ENCODE assay signal across 17 mouse cellular contexts in genomic region chr3:25773467-25773866, GRCm38 (mm10).
A peak's percentile ranks its signal among the peaks of the same experiment; 100 is the strongest.
DNase-seq lines count a peak whose midpoint lies in the region; ATAC-seq and TF ChIP-seq lines count a peak whose summit lies in the region.
"Had no signal": no experiment of that assay in that cellular context is flagged by ENCODE, and none has a peak within 500 bp of the region (broad histone marks: within the 10 kb centered on the region; RNA-seq: fewer than 3 reads in every experiment).

No protein-coding gene starts in this region.

- H3K9me3 ChIP-seq in hindbrain, embryonic 12.5 days (replicated peaks) = no peaks in the 10 kb centered on the region
- H3K9me3 ChIP-seq in hindbrain, postnatal 0 days (ENCODE audit: low read length) = no peaks in the 10 kb centered on the region
- no peaks in the 10 kb centered on the region for H3K9me3 ChIP-seq in midbrain, embryonic 12.5 days
- no peaks in the 10 kb centered on the region for H3K9me3 ChIP-seq in midbrain, postnatal 0 days (ENCODE audit: low read length)
- no peaks in the 10 kb centered on the region for H3K9me3 ChIP-seq in forebrain, embryonic 13.5 days (replicated peaks)
- H3K9me3 ChIP-seq in liver, embryonic 11.5 days (ENCODE audit: control insufficient read depth, low read length) = no peaks in the 10 kb centered on the region
- H3K9me3 ChIP-seq: lung, embryonic 15.5 days had no signal

- TF ChIP-seq CTCF in hindbrain, postnatal 0 days (IDR thresholded peaks at IDR 0.05; ENCODE audit: low read depth) = no peak
- no peak for TF ChIP-seq CTCF in midbrain, postnatal 0 days (IDR thresholded peaks at IDR 0.05)

- no peak overlapping the region for H3K9ac ChIP-seq in hindbrain, embryonic 12.5 days
- no peak overlapping the region for H3K9ac ChIP-seq in hindbrain, postnatal 0 days (replicated peaks; ENCODE audit: low read length)
- H3K9ac ChIP-seq in midbrain, embryonic 12.5 days (replicated peaks) = no peak overlapping the region
- no peak overlapping the region for H3K9ac ChIP-seq in midbrain, postnatal 0 days (replicated peaks; ENCODE audit: low read length, poor library complexity, severe bottlenecking)
- no peak overlapping the region for H3K9ac ChIP-seq in forebrain, embryonic 13.5 days
- no peak overlapping the region for H3K9ac ChIP-seq in liver, embryonic 11.5 days (ENCODE audit: low read depth, low read length)
- H3K9ac ChIP-seq: lung, embryonic 15.5 days had no signal

- H3K4me2 ChIP-seq in hindbrain, embryonic 12.5 days (replicated peaks) = no peak overlapping the region
- H3K4me2 ChIP-seq in hindbrain, postnatal 0 days (ENCODE audit: low read depth, low read length) = no peak overlapping the region
- H3K4me2 ChIP-seq in midbrain, embryonic 12.5 days (replicated peaks) = no peak overlapping the region
- no peak overlapping the region for H3K4me2 ChIP-seq in midbrain, postnatal 0 days (ENCODE audit: low read depth, low read length, poor library complexity, severe bottlenecking)
- no peak overlapping the region for H3K4me2 ChIP-seq in forebrain, embryonic 13.5 days
- no peak overlapping the region for H3K4me2 ChIP-seq in liver, embryonic 11.5 days
- H3K4me2 ChIP-seq: heart, embryonic 11.5 days; lung, embryonic 15.5 days had no signal

- DNase-seq in hindbrain, postnatal 0 days (ENCODE audit: low spot score) = no peak
- no peak for DNase-seq in midbrain, postnatal 0 days (ENCODE audit: low spot score)
- DNase-seq in retina, embryonic 14.5 days (ENCODE audit: low spot score) = peak; percentile 70
- DNase-seq in heart, postnatal 14 days = no peak
- DNase-seq in liver, embryonic 11.5 days (ENCODE audit: low spot score) = no peak
- DNase-seq: B cell, adult 2 months; cerebellum, adult 11 months; cerebellum, postnatal 36 days; gastrocnemius, postnatal 36 days; heart, postnatal 4 days; kidney, adult 18-20 months had no signal

- no peak overlapping the region for H3K27ac ChIP-seq in hindbrain, embryonic 12.5 days
- no peak overlapping the region for H3K27ac ChIP-seq in hindbrain, postnatal 0 days
- no peak overlapping the region for H3K27ac ChIP-seq in midbrain, embryonic 12.5 days (replicated peaks)
- H3K27ac ChIP-seq in midbrain, postnatal 0 days (ENCODE audit: low read depth, low read length) = no peak overlapping the region
- peak overlapping the region; percentile 45; the same call in 1 of the 2 replicates for H3K27ac ChIP-seq in forebrain, embryonic 13.5 days
- no peak overlapping the region for H3K27ac ChIP-seq in liver, embryonic 11.5 days (ENCODE audit: low read depth, low read length)
- H3K27ac ChIP-seq: lung, embryonic 15.5 days had no signal

- H3K27me3 ChIP-seq in hindbrain, embryonic 12.5 days = no peaks in the 10 kb centered on the region
- no peaks in the 10 kb centered on the region for H3K27me3 ChIP-seq in hindbrain, postnatal 0 days (ENCODE audit: insufficient read depth, low read length)
- H3K27me3 ChIP-seq in midbrain, embryonic 12.5 days = no peaks in the 10 kb centered on the region
- no peaks in the 10 kb centered on the region for H3K27me3 ChIP-seq in midbrain, postnatal 0 days (ENCODE audit: insufficient read depth, low read length)
- no peaks in the 10 kb centered on the region for H3K27me3 ChIP-seq in forebrain, embryonic 13.5 days
- H3K27me3 ChIP-seq in liver, embryonic 11.5 days (replicated peaks; ENCODE audit: control insufficient read depth, insufficient read depth, low read length) = no peaks in the 10 kb centered on the region
- H3K27me3 ChIP-seq: lung, embryonic 15.5 days had no signal

- H3K4me3 ChIP-seq in hindbrain, embryonic 12.5 days = no peak overlapping the region
- no peak overlapping the region for H3K4me3 ChIP-seq in hindbrain, postnatal 0 days (ENCODE audit: low read length)
- H3K4me3 ChIP-seq in midbrain, embryonic 12.5 days = no peak overlapping the region
- no peak overlapping the region for H3K4me3 ChIP-seq in midbrain, postnatal 0 days (ENCODE audit: low read depth, low read length)
- no peak overlapping the region for H3K4me3 ChIP-seq in forebrain, embryonic 13.5 days
- no peak overlapping the region for H3K4me3 ChIP-seq in liver, embryonic 11.5 days (ENCODE audit: low read depth, low read length)
- H3K4me3 ChIP-seq: lung, embryonic 15.5 days had no signal

- ATAC-seq in hindbrain, embryonic 12.5 days (ENCODE audit: low FRiP score) = peak; percentile 73; the same call in 1 of the 2 replicates
- ATAC-seq in hindbrain, postnatal 0 days = no peak
- peak; percentile 58; the same call in 1 of the 2 replicates for ATAC-seq in midbrain, embryonic 12.5 days (ENCODE audit: low FRiP score, low read depth)
- ATAC-seq in midbrain, postnatal 0 days (ENCODE audit: low FRiP score) = no peak
- ATAC-seq in forebrain, embryonic 13.5 days = peak; percentile 93
- ATAC-seq in liver, embryonic 11.5 days (replicated peaks; ENCODE audit: low FRiP score) = no peak
- ATAC-seq: Patski had no signal

- H3K4me1 ChIP-seq in hindbrain, embryonic 12.5 days = peaks cover 4% of the 10 kb centered on the region
- H3K4me1 ChIP-seq in hindbrain, postnatal 0 days (ENCODE audit: insufficient read depth, low read length) = 0 out of 2 replicates have a peak, but pooled peaks cover 3% of the 10 kb centered on the region
- peaks cover 13% of the 10 kb centered on the region; the same call in 1 of the 2 replicates for H3K4me1 ChIP-seq in midbrain, embryonic 12.5 days
- H3K4me1 ChIP-seq in midbrain, postnatal 0 days (ENCODE audit: insufficient read depth, low read length) = no peaks in the 10 kb centered on the region
- H3K4me1 ChIP-seq in forebrain, embryonic 13.5 days = peaks cover 24% of the 10 kb centered on the region
- no peaks in the 10 kb centered on the region for H3K4me1 ChIP-seq in liver, embryonic 11.5 days (replicated peaks; ENCODE audit: control insufficient read depth, insufficient read depth, low read length)
- H3K4me1 ChIP-seq: lung, embryonic 15.5 days had no signal

- intact Hi-C loops in heart, postnatal 14 days (cut with DNase I) = no loop called here

- no peaks in the 10 kb centered on the region for H3K36me3 ChIP-seq in hindbrain, embryonic 12.5 days
- H3K36me3 ChIP-seq in hindbrain, postnatal 0 days (ENCODE audit: insufficient read depth, low read length) = no peaks in the 10 kb centered on the region
- no peaks in the 10 kb centered on the region for H3K36me3 ChIP-seq in midbrain, embryonic 12.5 days
- no peaks in the 10 kb centered on the region for H3K36me3 ChIP-seq in midbrain, postnatal 0 days (ENCODE audit: insufficient read depth, low read length)
- no peaks in the 10 kb centered on the region for H3K36me3 ChIP-seq in forebrain, embryonic 13.5 days (ENCODE audit: poor library complexity, severe bottlenecking)
- H3K36me3 ChIP-seq in liver, embryonic 11.5 days (ENCODE audit: control insufficient read depth, insufficient read depth, low read length) = no peaks in the 10 kb centered on the region
- H3K36me3 ChIP-seq: lung, embryonic 15.5 days had no signal

Comparison
In these comparisons a context has a peak if more than half of its experiments do, and no peak if none do; other contexts are left out.
1. ATAC-seq: peak in hindbrain, embryonic 12.5 days (single experiment), midbrain, embryonic 12.5 days (single experiment) and forebrain, embryonic 13.5 days (single experiment); none in hindbrain, postnatal 0 days (single experiment), midbrain, postnatal 0 days (single experiment) and liver, embryonic 11.5 days (single experiment).